Mouse (Mus musculus) natural killer cell, adult 2 months (primary cell): ENCODE measurements around the gene Nomo1.

Experiments used
- DNase-seq, 2 experiments: peaks; one replicate each; pipeline ENCODE4 v3.0.0; 2022; ENCODE audit warnings: low spot score in 2 of 2

Nomo1 gene

DNA sequence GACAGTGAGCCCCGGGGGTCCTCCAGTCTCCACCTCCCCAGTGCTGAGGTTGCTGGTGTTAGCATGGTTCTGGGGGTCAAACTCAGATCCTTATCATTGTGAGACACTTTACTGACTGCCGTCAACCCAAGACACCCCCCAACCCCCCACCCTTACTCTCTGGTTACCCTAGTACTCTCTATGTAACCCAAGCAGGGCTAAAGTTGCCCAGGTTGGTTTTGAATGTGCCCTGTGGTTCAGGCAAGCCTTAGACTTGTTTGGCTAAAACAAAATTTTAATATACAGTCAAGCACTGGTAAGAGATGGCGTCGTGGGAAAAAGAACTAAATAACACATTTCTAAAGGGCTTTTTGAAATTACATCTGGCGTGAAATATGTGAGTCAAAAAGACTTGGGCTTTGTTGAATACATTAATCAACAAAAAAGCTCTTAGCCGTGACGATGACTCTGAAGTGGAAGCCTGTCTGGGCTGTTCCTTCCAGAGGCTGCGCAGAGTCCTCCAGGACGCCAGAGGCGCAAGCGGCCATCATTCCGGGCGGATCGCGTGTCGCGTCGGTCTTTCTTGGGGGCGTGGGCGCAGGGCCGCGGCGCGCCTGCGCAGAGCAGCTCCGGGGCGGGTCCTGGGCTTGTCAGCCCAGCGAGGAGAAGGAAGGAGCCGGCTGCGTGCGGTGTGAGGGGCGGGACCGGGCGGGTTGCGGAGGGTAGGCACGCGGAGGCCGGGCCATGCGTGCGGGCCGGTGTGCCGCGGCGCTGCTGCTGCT lies at the start of gene Nomo1:
TSS of gene Nomo1 (plus strand) at position 590 of the 761 bp plus-strand sequence.
- peak; percentile 96 to 98 for DNase-seq

DNA sequence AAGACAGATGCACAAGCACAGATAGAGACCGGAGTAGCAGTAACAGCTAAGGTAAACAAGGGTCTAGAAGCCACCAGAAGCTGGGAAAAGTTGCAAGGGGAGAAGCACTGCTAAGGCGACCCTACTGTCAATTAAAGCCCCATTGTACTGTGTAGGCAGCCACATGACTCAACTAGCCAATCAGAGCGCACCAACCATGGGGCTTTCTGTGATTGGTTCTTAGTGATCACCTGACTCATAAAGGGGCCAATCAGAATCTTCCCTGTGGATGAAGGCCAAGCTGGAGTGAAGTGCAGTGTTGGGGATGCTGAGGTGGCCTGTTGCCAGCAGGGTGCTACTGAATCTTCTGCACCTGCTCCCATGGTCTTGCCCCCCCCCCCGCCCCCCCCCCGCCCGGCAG lies 46.6 kb upstream of the Nomo1 start:
- DNase-seq = no peak

DNA sequence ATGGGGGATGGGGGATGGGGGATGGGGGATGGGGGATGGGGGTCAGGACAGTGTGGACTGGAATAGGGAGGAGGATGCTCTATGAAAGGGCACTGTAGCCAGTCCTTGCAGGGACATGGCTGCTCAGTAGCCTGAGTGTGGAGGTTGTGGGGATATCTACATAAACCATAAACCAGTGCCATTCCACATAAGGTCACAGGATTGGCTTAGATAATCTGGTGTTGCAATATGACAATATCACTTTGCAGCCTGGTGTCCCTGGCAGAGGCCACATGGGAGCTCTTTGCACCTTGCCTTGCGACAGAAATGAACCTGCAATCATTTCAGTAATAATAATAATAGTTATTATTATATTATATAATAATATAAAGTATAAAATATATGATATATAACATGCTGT lies 45.2 kb upstream of the Nomo1 start:
- DNase-seq = no peak

DNA sequence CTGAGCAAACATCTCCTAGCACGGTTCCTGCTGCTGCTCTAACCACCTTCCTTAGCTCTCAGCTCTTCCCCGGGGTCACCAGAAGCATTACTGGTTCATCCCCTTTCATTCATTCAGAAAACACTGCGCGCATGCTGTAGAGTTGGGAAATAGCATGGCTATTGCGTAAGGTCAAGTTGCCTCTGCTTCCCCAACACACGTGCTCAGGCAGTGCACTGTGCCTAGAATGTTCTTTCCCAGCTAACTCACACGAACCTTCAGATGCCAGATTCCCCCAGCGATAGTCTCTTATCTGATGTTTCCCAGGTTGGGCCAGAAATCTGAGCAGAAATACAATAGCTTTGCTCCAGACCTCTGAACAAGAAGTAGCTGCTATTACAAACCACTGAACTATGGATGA lies 41.0 kb upstream of the Nomo1 start:
- no peak for DNase-seq

- DNase-seq = no peak
Observed at GRCm38 (mm10) chr7:46000577-46000976, 32.9 kb upstream of the Nomo1 start.

- no peak for DNase-seq
Observed at GRCm38 (mm10) chr7:46002748-46003147, 30.8 kb upstream of the Nomo1 start.

DNA sequence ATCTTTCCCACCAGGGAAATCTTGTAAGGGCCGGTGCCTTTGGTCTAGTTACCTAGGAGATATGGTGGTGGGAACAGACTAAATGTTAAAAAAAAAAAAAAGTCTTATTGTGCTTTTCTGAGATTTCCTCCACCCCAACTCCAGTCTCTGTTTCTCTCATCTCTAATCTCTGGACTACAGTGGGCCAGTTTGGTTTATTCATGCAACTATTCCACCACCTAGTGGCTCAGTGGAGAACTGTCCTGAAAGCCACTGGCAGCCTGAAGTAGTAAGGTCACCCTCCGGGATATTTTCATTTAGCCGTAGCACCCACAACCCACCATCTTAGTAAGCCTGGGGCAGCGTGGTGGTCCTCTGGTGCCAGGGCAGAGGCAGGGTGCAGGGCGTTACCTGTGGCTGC lies 23.9 kb upstream of the Nomo1 start:
- DNase-seq = peak in 1 of 2 experiments; percentile 36

DNA sequence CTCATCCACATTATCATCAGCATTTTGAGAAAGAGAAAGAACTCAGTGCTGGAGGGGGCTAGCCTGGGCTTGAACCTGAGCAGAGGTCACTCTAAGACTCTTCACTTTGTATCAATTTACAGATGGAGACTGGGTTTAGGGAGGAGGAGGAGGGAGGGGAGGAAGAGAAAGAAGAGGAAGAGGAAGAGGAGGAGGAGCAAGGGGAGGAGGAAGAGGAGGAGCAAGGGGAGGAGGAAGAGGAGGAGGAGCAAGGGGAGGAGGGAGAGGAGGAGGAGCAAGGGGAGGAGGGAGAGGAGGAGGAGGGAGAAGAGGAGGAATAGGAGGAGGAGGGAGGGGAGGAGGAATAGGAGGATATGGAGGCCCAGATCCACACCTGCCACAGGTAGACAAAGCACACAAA lies 21.4 kb upstream of the Nomo1 start:
- no peak for DNase-seq

DNA sequence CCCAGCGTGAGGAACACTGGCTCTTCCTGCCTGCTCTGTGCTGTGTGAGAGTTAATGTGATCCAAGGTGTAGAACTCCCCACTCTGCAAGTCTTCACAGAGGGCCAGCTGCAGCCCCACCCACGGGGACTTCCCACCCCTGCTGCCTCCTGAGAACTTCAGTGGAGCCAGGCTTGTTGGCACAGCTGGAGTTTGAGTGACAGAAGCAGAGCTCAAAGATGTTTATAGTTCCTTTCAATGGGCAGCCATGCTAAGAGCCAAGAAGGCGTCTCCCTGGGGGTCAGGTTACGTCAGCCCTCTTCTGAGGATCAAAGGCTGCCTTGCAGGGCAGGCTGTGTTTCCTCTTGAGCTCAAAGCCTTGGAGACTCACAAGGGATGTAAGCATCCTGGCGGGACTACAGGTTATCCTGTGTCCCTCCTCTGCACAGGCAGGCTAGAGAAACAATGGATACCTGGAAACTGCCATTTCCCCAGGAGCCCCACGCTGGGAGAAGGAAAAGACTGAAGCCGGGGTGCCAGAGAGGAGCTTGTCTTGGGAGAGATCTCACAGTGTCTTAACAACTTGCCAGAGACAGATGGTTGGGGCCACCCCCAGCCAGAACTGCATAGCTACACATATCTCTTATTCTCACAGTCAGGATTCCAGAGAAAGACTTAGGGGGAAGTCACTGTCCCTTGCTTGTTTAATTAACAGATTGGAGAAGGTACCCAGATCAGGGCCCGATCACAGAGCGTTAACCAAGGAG lies 20.1 kb upstream of the Nomo1 start:
- DNase-seq = no peak

- DNase-seq = no peak
Observed at GRCm38 (mm10) chr7:46019594-46019993, 13.9 kb upstream of the Nomo1 start.

GRCm38 (mm10) chr7:46021951-46022350 lies 11.5 kb upstream of the Nomo1 start:
- DNase-seq = no peak

- no peak for DNase-seq
Observed at GRCm38 (mm10) chr7:46025436-46025835, 8.1 kb upstream of the Nomo1 start.

DNA sequence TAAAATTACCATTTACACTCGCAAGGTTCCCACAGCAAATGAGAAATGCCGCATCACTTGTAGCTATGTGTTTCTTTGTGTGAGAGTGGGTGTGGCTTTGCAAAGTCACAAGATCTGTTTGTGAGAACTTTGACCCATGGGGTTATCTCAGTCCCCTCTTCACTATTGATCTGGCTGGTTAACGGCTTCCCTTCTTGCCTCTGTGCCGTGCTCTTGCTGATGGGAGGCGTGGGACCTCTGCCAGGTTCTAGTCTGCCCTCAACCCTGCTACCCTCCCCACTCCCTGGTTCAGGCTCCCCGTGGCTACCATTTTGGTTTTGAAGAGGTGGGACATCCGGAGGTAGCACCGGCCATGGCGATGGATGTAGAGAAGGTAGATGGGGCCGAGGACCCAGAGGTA lies 4.8 kb upstream of the Nomo1 start:
- no peak for DNase-seq

DNA sequence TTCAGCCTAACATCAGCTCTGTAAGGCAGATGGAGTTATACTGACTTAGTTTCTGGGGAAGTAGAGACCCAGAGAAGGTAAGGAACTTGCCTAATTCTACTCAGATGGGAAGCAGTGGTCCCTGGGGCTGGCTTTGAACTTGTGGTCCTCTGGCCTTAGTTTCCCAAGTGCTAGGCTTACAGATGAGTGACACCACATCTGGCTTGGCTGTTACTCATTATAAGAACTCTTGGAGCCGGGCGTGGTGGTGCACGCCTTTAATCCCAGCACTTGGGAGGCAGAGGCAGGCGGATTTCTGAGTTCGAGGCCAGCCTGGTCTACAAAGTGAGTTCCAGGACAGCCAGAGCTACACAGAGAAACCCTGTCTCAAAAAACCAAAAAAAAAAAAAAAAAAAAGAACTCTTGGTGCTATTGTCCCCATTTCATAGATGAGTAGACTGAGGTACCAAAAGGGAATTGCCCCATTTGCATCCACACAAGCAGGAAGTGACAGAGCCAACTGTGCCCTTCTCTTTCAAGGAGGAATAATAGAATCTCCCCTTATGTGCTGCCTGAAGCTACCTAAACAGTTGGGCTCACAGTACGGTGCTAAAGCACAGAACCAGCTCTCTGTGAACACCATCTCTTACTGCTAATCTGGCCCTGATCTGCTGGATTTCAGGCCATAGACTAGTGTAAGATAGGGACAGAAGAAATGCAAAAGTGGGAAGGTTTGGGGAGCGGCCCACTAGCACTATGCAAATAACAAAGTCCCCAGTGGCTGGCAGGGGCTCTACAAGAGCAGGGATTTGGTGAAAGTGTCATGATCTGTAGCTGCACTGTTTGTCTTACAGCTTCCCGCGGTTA lies 4.0 kb upstream of the Nomo1 start:
- no peak for DNase-seq

DNA sequence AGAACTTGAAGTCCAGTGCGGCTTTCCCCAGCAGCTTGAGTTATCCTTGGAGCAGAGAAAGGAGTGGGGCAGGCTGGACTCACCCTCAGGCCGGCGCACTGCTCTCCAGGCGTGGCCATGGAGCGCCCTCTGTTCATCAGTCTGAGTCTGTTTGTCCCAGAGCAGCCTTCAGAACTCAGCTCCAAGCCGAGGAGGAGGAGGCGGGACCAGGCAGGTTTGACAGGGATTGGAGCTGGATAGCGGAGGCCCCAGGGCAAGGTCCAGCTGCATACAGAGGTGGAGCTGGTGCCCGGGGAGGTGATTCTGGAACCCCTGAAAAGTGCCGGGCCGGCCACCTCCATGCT lies 3.4 kb upstream of the Nomo1 start, which contains the start of gene Abcc6:
TSS of gene Abcc6 (minus strand) at position 158 of the 344 bp plus-strand sequence.
- no peak for DNase-seq

GRCm38 (mm10) chr7:46031075-46031474 lies 2.4 kb upstream of the Nomo1 start:
- DNase-seq = no peak

GRCm38 (mm10) chr7:46033870-46034337 lies 406 bp downstream of the Nomo1 start:
- no peak for DNase-seq

DNA sequence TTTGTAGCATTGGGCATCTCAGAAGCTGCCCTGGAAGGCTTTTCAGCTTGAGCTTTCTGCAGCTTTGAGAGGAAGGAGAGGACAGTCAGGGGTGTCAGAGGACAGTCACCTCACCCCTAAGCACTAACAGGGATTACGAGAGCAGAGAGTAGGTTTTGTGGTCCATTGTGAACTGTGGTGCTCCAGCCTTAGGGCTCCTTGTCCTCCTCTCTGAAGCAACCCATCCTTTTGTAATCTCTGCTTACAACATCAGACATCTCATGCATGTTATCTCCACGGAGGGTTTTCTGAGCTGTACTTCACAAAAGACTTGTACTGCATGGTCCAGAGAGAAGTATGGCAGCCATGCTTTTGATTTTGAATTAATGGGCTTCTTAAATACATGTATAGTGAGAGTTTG lies 1.5 kb downstream of the Nomo1 start:
- no peak for DNase-seq

DNA sequence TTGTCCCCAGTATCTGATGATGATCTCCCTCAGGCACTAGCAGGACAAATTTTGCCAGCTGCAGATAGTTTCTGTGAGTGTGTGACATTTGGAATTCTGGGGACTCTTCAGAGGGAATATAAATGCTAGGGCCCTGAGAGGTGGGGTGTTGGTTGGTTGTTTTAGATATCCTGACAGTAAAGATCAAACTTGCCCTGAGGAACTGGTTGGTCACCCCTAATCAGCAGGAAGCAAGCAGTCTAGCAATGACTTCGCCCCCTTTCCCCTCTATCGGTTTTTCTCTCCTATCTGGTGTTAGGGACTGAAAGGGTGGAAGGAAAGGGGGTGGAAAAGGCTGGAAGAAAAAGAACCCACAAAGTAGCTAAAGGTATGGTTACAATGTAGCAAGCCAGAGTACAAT lies 2.0 kb downstream of the Nomo1 start:
- no peak for DNase-seq

DNA sequence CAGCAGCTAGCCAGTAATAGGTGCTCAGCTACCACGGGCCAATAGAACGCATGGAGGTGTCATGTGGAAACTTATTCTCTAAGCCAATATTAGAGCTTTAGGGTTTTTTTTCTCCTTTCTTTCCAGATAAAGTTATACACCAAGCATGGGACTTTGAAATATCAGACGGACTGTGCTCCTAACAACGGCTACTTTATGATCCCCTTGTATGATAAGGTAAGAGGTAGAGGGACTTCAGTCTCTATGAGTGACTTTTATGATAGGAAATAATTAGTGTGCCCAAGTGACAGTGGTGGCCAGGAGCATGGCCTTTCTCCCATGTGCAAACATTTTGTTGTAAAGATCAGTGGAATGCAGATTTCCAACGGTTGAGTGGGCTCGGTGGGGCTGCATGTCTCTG lies 3.9 kb downstream of the Nomo1 start:
- no peak for DNase-seq

GRCm38 (mm10) chr7:46039873-46040272 lies 6.4 kb downstream of the Nomo1 start:
- DNase-seq = no peak

DNA sequence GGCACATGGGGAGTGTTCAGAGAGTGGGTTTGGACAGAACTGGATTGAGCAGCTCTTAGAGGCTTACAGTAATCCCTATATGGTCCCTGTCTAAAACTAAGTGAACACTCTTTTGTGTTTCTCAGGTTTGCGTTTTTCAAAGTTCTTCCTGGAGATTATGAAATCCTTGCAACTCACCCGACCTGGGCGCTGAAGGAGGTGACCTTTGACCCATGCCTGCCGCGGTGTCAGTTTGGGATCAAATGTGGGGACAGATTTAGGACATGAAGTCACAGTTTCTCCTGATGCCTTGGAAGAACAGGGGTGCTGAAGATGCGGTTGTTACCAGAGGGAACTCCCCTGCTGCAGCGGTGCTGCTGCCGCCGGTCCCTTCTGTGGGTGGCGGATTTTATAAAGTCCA lies 10.6 kb downstream of the Nomo1 start:
- DNase-seq = no peak
